Mouse (Mus musculus) lung, adult 2 months (tissue): ENCODE results near the gene Olfm2.

Experiments
- CTCF ChIP-seq: fragments of 200-500 bp; IDR thresholded peaks from 2 replicates; pipeline ENCODE4 v1.5.1; 2011; ENCODE audit warnings: mild to moderate bottlenecking, low read length, control low read depth; ENCODE audit not compliant: insufficient read depth
- POLR2A ChIP-seq: fragments of 200-500 bp; IDR thresholded peaks from 2 replicates; pipeline ENCODE4 v1.6.1; 2011; ENCODE audit warnings: low read depth, mild to moderate bottlenecking, control low read depth, low read length, borderline replicate concordance; ENCODE audit errors: extremely low read depth

- no peak for TF ChIP-seq CTCF
- TF ChIP-seq POLR2A, result no peak
These were observed 1.5 kb upstream of the Olfm2 start for GRCm38 (mm10) chr9:20747682-20748081.
